Mouse (Mus musculus) thymus, postnatal 25 days (tissue): ENCODE measurements around the gene Gm340.

ENCODE experiments used
- DNase-seq: peaks from one replicate; pipeline ENCODE4 v3.0.0; 2022

Gm340 gene

GRCm38 (mm10) chr19:41581706-41582420, at the start of gene Gm340:
Gene Gm340, plus strand, starts transcription at chr19:41582370.
- no peak for DNase-seq

GRCm38 (mm10) chr19:41534021-41534420, 48.1 kb upstream of the Gm340 start:
- DNase-seq, result no peak

- no peak for DNase-seq
Measured at GRCm38 (mm10) chr19:41556981-41557380, 25.2 kb upstream of the Gm340 start.

- DNase-seq, result no peak
Measured at GRCm38 (mm10) chr19:41557491-41557890, 24.7 kb upstream of the Gm340 start.

- no peak for DNase-seq
Measured at GRCm38 (mm10) chr19:41558891-41559486, 23.2 kb upstream of the Gm340 start.

- DNase-seq, result no peak
Measured at GRCm38 (mm10) chr19:41560856-41561255, 21.3 kb upstream of the Gm340 start.

- no peak for DNase-seq
Measured at GRCm38 (mm10) chr19:41568791-41569190, 13.4 kb upstream of the Gm340 start.

- DNase-seq, result no peak
Measured at GRCm38 (mm10) chr19:41573700-41574099, 8.5 kb upstream of the Gm340 start.

- DNase-seq, result no peak
Measured at GRCm38 (mm10) chr19:41577576-41577975, 4.6 kb upstream of the Gm340 start.

GRCm38 (mm10) chr19:41579311-41579920, 2.8 kb upstream of the Gm340 start:
- no peak for DNase-seq

GRCm38 (mm10) chr19:41582918-41583514, 846 bp downstream of the Gm340 start:
- DNase-seq, result no peak

- no peak for DNase-seq
Measured at GRCm38 (mm10) chr19:41586752-41587151, 4.6 kb downstream of the Gm340 start.

- no peak for DNase-seq
Measured at GRCm38 (mm10) chr19:41587431-41588222, 5.5 kb downstream of the Gm340 start.

GRCm38 (mm10) chr19:41589026-41589425, 6.9 kb downstream of the Gm340 start:
- DNase-seq, result no peak

GRCm38 (mm10) chr19:41589681-41590080, 7.5 kb downstream of the Gm340 start:
- no peak for DNase-seq

- DNase-seq, result no peak
Measured at GRCm38 (mm10) chr19:41591808-41592207, 9.6 kb downstream of the Gm340 start.

GRCm38 (mm10) chr19:41597170-41597894, 15.2 kb downstream of the Gm340 start:
- no peak for DNase-seq

GRCm38 (mm10) chr19:41600647-41601046, 18.5 kb downstream of the Gm340 start:
- DNase-seq, result no peak

GRCm38 (mm10) chr19:41606208-41606987, 24.2 kb downstream of the Gm340 start:
- no peak for DNase-seq

GRCm38 (mm10) chr19:41611683-41612082, 29.5 kb downstream of the Gm340 start:
- no peak for DNase-seq

- DNase-seq, result no peak
Measured at GRCm38 (mm10) chr19:41613325-41614087, 31.3 kb downstream of the Gm340 start.
